Mouse (Mus musculus): ENCODE data around the gene Pth1r.
A peak's percentile ranks its signal among the peaks of the same experiment; 100 is the strongest.
"Not testable (repeated sequence)": the region's sequence is repeated elsewhere in the genome, so short reads cannot be mapped to it uniquely, and the experiment has no call there.

The Pth1r gene

DNA sequence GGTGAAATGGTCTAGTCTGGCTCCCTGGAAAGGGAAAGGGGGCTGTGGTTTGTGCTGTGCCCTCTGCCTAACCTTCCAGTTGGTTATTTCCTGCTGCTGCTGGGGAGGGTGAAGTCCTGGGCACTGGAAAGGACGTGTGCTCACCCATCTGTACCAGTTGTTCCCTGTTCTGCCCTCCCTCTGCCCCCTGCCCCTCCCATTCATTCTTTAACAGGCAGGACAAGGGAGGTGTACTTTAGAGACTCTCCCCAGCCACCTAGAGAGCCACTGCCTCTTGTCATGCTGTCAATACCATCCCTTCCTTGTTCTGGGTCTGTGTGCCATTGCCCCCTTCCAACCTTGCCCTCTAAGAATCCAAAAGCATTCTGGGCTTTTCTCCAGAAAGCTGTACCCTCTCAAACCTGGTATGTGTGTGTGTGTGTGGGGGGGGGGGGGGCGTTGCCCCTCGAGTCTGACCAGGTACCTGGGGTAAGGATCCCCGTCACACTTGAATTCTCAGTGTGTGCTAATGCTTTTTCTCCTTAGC is 63.3 kb downstream of the Pth1r start:
- no peak for DNase-seq (ENCODE audit: low spot score)

DNA sequence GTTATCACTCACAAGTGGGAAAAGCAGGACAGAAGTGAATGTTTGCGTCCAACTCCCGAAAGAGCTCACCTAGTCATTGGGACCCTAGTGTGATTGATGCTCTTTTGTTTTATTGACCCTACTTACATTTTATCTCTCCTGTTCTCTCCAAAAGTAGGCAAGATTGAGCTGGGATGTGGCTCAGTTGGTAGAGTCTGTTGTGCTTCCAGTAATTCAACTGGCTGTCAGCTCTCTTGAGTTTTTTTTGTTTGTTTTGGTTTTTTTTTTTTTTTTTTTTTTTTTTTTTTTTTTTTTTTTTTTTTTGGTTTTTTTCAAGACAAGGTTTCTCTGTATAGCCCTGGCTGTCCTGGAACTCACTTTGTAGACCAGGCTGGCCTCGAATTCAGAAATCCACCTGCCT is 64.2 kb downstream of the Pth1r start:
- DNase-seq (ENCODE audit: low spot score): not testable (repeated sequence)

DNA sequence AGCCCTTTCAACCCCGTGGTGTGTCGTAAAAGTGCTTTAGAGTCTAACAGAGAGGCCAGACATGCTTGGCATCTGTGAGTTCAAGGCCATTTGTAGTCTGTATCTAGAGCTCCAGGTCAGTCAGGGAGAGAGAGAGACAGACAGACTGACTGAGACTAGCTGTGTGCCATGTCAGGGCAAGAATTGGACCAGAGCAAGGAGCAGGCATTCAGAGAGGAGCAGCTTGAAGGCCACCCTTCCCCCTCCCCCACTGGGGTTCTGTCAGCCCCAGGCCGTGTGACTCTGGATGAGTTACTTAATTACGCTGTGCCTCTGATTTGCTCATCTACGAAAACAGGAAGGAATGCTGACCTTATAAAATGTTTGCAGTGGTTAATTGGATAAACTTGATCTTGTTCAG is 64.7 kb downstream of the Pth1r start:
- DNase-seq (ENCODE audit: low spot score): no peak

DNA sequence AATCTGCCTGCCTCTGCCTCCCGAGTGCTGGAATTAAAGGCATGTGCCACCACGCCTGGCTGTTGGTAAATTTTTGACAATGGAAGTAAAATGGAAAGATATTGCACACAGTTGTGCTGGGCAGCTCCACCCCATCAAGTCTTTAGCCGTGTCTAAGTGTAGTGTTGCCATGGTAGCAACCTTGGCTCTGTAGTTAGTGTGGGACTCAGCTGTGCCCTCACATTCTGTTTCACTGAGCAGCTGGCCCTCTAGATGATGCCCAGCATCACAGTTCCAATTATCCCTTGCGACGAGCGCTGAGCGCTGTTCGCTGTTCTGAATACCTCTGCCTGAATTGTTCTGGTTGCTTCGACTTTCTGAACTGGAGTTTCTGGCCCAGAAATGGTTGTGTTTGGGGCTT is 65.1 kb downstream of the Pth1r start:
- peak; percentile 44 for DNase-seq (ENCODE audit: low spot score)

DNA sequence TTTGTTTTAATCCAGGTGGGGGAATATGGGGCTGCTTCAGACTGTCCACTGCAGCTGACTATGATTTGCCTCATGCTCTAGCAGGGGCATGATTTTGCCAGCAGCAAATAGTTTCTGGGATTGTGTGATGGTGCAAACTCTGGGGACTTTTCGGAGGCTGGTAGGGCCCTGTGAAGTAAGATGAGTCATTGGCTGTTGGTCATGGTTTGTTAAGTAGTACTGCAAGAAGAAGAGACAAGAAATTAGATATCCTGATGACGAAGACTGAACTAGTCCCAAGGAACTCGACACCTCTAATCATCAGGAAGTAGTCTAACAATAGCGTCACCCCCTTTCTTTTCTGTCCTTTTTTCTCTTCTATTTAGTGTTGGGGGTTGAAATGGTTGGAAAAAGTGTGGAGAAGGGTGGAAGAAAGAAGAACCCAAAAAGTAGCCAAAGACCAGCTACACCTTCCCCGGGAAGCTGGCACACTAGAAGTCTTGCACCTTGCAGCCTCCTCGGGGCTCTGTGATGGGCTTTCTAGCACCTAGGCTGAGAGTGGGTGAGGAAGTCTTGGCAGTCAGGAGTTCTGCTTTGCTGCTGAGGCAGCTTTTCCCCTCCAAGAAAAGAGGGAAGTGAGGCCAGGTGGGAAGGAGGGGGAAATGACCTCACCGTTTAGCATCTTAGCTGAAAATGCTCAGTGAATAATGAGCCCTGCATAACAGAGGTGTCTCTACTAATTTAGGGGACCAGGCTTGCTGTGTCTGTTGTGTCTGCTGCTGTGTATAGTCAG is 66.0 kb downstream of the Pth1r start:
- no peak for DNase-seq (ENCODE audit: low spot score)

DNA sequence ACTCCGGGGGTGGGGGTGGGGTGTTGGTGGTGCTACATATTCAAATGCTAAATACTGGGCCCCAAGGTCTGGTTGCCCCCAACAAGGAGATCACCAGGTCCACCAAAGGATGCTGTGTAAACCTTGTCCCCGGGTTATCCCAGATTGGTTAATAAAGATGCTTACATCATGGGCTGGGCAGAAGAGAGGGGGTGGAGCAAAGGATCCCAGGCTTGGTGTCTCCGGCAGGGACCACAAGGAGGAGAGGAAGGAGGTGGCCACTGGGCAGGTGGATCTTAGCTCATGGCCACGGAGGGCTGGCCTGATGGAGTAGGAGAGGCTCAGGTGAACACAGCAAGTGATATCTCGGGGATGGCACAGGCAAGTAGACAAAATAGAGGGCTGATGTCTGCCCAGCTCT is 68.1 kb downstream of the Pth1r start:
- no peak for DNase-seq (ENCODE audit: low spot score)

DNA sequence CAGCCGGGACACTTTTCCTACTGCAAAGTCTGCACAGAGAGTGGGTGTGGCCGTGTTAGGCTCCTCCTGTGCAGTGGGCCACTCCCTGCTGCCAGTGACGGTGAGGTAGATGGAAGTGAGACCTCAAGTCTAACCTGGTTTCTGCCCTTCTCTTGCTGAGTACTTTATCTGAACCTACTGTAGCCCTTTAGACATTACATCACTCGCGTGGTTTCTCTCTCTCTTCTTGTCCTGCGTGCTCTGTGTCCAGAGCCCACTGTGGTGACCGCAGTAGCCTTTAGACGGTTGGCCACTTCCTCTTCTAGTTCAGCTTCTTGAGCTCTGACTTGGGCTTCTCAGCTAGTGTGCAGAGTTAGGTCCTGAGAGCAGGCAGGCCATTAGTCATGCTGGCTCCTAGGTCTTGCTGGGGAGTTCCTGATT is 70.4 kb downstream of the Pth1r start:
- peak; percentile 52 for DNase-seq (ENCODE audit: low spot score)

DNA sequence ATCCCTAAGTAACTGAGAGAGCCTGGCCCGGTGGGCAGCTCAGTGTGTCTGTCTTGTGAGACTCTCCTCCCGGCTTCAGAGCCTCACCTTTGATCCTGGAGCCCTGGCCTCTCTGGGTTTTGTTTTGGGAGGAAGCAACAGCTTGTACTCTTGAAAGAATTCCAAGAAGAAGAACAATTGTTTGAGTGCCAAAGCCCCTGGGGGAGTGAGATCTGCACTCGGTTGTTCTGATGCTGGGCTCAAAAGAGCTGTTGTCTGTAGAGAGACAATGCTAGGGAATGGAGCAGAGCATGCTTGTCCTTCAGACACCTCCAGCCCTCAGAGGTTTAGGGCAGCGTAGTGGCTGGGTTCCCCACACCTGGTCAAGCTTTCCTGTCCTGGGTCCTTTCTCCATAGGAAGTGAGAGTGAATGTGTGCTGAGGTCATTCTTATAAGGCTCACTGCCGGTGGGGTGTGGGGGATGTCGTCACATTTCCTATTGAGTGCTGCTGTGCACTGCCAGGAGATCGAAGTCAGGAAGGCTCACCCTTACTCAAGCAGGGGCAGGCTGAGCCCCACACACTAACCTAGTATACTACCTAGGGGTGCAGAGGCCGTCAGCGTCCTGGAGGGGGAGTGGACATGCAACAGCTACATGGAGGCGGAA is 73.7 kb downstream of the Pth1r start:
- DNase-seq (ENCODE audit: low spot score): no peak

DNA sequence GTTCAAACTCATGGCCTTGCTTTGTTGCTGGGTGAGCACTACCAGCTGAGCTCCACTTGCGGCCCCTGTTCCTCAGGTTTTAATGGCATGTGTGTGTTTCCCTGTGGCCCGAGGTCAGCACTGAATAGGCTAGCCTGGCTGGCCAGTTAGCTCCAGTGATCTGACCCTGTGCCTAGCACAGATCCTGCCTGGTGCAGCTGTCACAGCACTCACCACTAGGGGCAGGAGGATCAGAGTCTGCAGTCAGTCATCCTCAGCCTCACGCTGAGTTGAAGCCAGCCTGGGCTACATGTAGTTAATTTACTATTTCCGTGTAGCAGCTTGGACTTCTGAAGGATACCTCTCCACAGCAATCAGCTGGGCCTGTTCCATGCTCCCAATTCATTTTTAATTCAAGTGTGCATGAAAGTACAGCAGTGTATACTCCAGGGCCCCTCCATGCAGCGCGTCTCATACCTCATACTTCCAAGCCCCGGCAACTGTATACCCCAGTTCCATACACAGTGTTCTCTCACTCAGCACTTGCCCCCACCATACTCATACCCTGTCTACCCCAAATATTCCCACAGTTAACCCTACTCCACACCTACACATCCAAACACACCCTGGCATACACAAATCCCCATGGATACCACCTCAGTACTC is 74.4 kb downstream of the Pth1r start:
- DNase-seq (ENCODE audit: low spot score): peak; percentile 56
